Mouse (Mus musculus) midbrain, embryonic 16.5 days (tissue): ENCODE results near the gene Tnfrsf13b. TPM values are rescaled to one million over a fixed set of nuclear protein-coding genes. Genes with fewer than 3 reads are reported as not detected.
"Not testable (repeated sequence)": the region's sequence is repeated elsewhere in the genome, so short reads cannot be mapped to it uniquely, and the experiment has no call there.

Experiments
- ATAC-seq: fragments of 200-750 bp; cut with Nextera tagmentation; 2 replicates; pipeline ENCODE4 v1.8.0; 2017; ENCODE audit warnings: moderate TSS enrichment
- H3K27ac ChIP-seq: fragments of 300-500 bp; sonication (generic); 2 replicates; pipeline ENCODE4 v1.5.1; 2014; ENCODE audit warnings: mild to moderate bottlenecking, low read length, mixed read lengths
- H3K27me3 ChIP-seq: fragments of 300-500 bp; sonication (generic); 2 replicates; pipeline ENCODE4 v1.6.1; 2014; ENCODE audit warnings: low read depth, low read length, mixed read lengths; ENCODE audit not compliant: control insufficient read depth, insufficient read depth
- H3K36me3 ChIP-seq: fragments of 300-500 bp; sonication (generic); 2 replicates; pipeline ENCODE4 v1.6.1; 2014; ENCODE audit warnings: mild to moderate bottlenecking, low read length, moderate library complexity, mixed read lengths; ENCODE audit not compliant: control insufficient read depth, insufficient read depth
- H3K4me1 ChIP-seq: fragments of 300-500 bp; sonication (generic); 2 replicates; pipeline ENCODE4 v1.6.1; 2014; ENCODE audit warnings: mild to moderate bottlenecking, low read length, mixed read lengths; ENCODE audit not compliant: control insufficient read depth, insufficient read depth
- H3K4me2 ChIP-seq: fragments of 300-500 bp; sonication (generic); 2 replicates; pipeline ENCODE4 v1.6.1; 2014; ENCODE audit warnings: mild to moderate bottlenecking, low read length, mixed read lengths
- H3K4me3 ChIP-seq: fragments of 300-500 bp; sonication (generic); 2 replicates; pipeline ENCODE4 v1.5.1; 2014; ENCODE audit warnings: low read depth, mild to moderate bottlenecking, low read length, moderate library complexity, mixed read lengths
- H3K9ac ChIP-seq: fragments of 300-500 bp; sonication (generic); 2 replicates; pipeline ENCODE4 v1.6.1; 2014; ENCODE audit warnings: low read depth, low read length, mixed read lengths
- H3K9me3 ChIP-seq: fragments of 300-500 bp; sonication (generic); replicated peaks from 2 replicates; pipeline ENCODE4 v1.6.1; 2014; ENCODE audit warnings: mild to moderate bottlenecking, low read length, mixed read lengths; ENCODE audit not compliant: control insufficient read depth, poor library complexity, severe bottlenecking
- WGBS: fragments of 180-500 bp; shearing (Covaris S2); extraction: QIAGEN DNeasy Blood & Tissue Kit; methylation state at CpG from one replicate; pipeline ENCODE4 v1.1.7; 2014; 5-methylcytosine and 5-hydroxymethylcytosine counted together
- polyA plus RNA-seq: library from polyadenylated mRNA; unstranded; fragments of >200 nt; fragmentation: Nextera tagmentation; extraction: Ambion mirVana; gene quantifications from 2 replicates; pipeline ENCODE4 v1.2.1, GENCODE M21; 2015

Gene Tnfrsf13b
- polyA plus RNA-seq, 1 experiment from 2014 or later = 1.2 TPM

GRCm38 (mm10) chr11:61122769-61123288 lies 3.7 kb upstream of the Tnfrsf13b start:
- WGBS = 91% methylated on average over 8 of the region's 8 CpGs

GRCm38 (mm10) chr11:61123886-61124285 lies 2.7 kb upstream of the Tnfrsf13b start:
- Histone ChIP-seq H3K27ac (no peak overlapping the region), H3K36me3 (no peaks in the 10 kb centered on the region), H3K4me2 (no peak overlapping the region), H3K4me1 (no peaks in the 10 kb centered on the region), H3K9me3 (no peaks in the 10 kb centered on the region), H3K9ac (no peak overlapping the region), H3K27me3 (no peaks in the 10 kb centered on the region), H3K4me3 (no peak overlapping the region)
- WGBS = 76% methylated on average over 3 of the region's 3 CpGs
- ATAC-seq = no peak

More at GRCm38 (mm10) chr11:61122769-61123288, 3.7 kb upstream of the Tnfrsf13b start:
- Histone ChIP-seq H3K4me3 (no peak overlapping the region), H3K36me3 (no peaks in the 10 kb centered on the region), H3K9me3 (0 out of 2 replicates have a peak, but pooled peaks cover 4% of the 10 kb centered on the region), H3K9ac (no peak overlapping the region), H3K27ac (no peak overlapping the region), H3K4me2 (no peak overlapping the region), H3K4me1 (no peaks in the 10 kb centered on the region), H3K27me3 (no peaks in the 10 kb centered on the region)
- no peak for ATAC-seq

GRCm38 (mm10) chr11:61125970-61126369 lies 585 bp upstream of the Tnfrsf13b start:
- no peaks in the 10 kb centered on the region for H3K36me3 ChIP-seq
- H3K27ac ChIP-seq = no peak overlapping the region
- no peak overlapping the region for H3K4me2 ChIP-seq
- WGBS = 88% methylated on average over 5 of the region's 5 CpGs
- no peak overlapping the region for H3K9ac ChIP-seq
- H3K4me3 ChIP-seq = no peak overlapping the region
- H3K27me3 ChIP-seq = no peaks in the 10 kb centered on the region
- H3K9me3 ChIP-seq = no peaks in the 10 kb centered on the region
- no peaks in the 10 kb centered on the region for H3K4me1 ChIP-seq
- ATAC-seq = no peak

GRCm38 (mm10) chr11:61127421-61128055 lies 983 bp downstream of the Tnfrsf13b start:
- Histone ChIP-seq H3K27ac (no peak overlapping the region), H3K9ac (no peak overlapping the region), H3K4me2 (no peak overlapping the region), H3K4me3 (no peak overlapping the region), H3K36me3 (no peaks in the 10 kb centered on the region), H3K27me3 (no peaks in the 10 kb centered on the region), H3K4me1 (no peaks in the 10 kb centered on the region), H3K9me3 (no peaks in the 10 kb centered on the region)
- ATAC-seq = no peak
- 93% methylated on average over 8 of the region's 8 CpGs for WGBS

- Histone ChIP-seq H3K4me2 (no peak overlapping the region), H3K9ac (no peak overlapping the region), H3K9me3 (no peaks in the 10 kb centered on the region), H3K4me3 (no peak overlapping the region), H3K27me3 (no peaks in the 10 kb centered on the region), H3K36me3 (no peaks in the 10 kb centered on the region), H3K27ac (no peak overlapping the region), H3K4me1 (no peaks in the 10 kb centered on the region)
- ATAC-seq = no peak
- 57% methylated on average over 10 of the region's 10 CpGs for whole genome bisulfite sequencing
These were observed 2.8 kb downstream of the Tnfrsf13b start for GRCm38 (mm10) chr11:61129305-61129704.

GRCm38 (mm10) chr11:61130646-61131045 lies 4.1 kb downstream of the Tnfrsf13b start:
- H3K9ac ChIP-seq, ATAC-seq, H3K4me3 ChIP-seq, H3K4me1 ChIP-seq, H3K27me3 ChIP-seq, H3K9me3 ChIP-seq, H3K36me3 ChIP-seq, H3K4me2 ChIP-seq, H3K27ac ChIP-seq: not testable (repeated sequence)
- 87% methylated on average over 4 of the region's 4 CpGs for WGBS

GRCm38 (mm10) chr11:61132943-61133342 lies 6.4 kb downstream of the Tnfrsf13b start:
- no peaks in the 10 kb centered on the region for H3K36me3 ChIP-seq
- H3K4me3 ChIP-seq = no peak overlapping the region
- no peaks in the 10 kb centered on the region for H3K9me3 ChIP-seq
- no peak overlapping the region for H3K4me2 ChIP-seq
- 82% methylated on average over 2 of the region's 2 CpGs for WGBS
- no peaks in the 10 kb centered on the region for H3K4me1 ChIP-seq
- H3K9ac ChIP-seq = no peak overlapping the region
- no peak for ATAC-seq
- no peaks in the 10 kb centered on the region for H3K27me3 ChIP-seq
- H3K27ac ChIP-seq = no peak overlapping the region

- WGBS = 77% methylated on average over 2 of the region's 2 CpGs
- no peak for ATAC-seq
- H3K4me2 ChIP-seq = no peak overlapping the region
- H3K4me1 ChIP-seq = no peaks in the 10 kb centered on the region
- no peak overlapping the region for H3K27ac ChIP-seq
- no peak overlapping the region for H3K4me3 ChIP-seq
- H3K27me3 ChIP-seq = no peaks in the 10 kb centered on the region
- no peak overlapping the region for H3K9ac ChIP-seq
- H3K9me3 ChIP-seq = no peaks in the 10 kb centered on the region
- no peaks in the 10 kb centered on the region for H3K36me3 ChIP-seq
These were observed 15.1 kb downstream of the Tnfrsf13b start for GRCm38 (mm10) chr11:61141693-61142092.

GRCm38 (mm10) chr11:61142262-61142661 lies 15.7 kb downstream of the Tnfrsf13b start:
- no peaks in the 10 kb centered on the region for H3K36me3 ChIP-seq
- no peaks in the 10 kb centered on the region for H3K9me3 ChIP-seq
- no peak overlapping the region for H3K4me2 ChIP-seq
- 79% methylated on average over 3 of the region's 3 CpGs for WGBS
- no peak overlapping the region for H3K27ac ChIP-seq
- no peak overlapping the region for H3K9ac ChIP-seq
- no peaks in the 10 kb centered on the region for H3K27me3 ChIP-seq
- no peak for ATAC-seq
- H3K4me1 ChIP-seq = peaks cover 4% of the 10 kb centered on the region; the same call in 1 of the 2 replicates
- no peak overlapping the region for H3K4me3 ChIP-seq
